Mouse (Mus musculus): ENCODE results near the gene Fam207a.

GRCm38 (mm10) chr10:77550874-77551273 lies 35.3 kb upstream of the Fam207a start:
- TF ChIP-seq CTCF (IDR thresholded peaks at IDR 0.05; ENCODE audit: borderline replicate concordance, insufficient read depth, low read depth, low read length): no peak
- TF ChIP-seq POLR2A (IDR thresholded peaks at IDR 0.05; ENCODE audit: borderline replicate concordance, insufficient read depth, low read length): no peak

Data from cerebellum, adult 2 months (tissue).